ENCODE assay signal across 14 mouse cellular contexts in the genomic region with DNA sequence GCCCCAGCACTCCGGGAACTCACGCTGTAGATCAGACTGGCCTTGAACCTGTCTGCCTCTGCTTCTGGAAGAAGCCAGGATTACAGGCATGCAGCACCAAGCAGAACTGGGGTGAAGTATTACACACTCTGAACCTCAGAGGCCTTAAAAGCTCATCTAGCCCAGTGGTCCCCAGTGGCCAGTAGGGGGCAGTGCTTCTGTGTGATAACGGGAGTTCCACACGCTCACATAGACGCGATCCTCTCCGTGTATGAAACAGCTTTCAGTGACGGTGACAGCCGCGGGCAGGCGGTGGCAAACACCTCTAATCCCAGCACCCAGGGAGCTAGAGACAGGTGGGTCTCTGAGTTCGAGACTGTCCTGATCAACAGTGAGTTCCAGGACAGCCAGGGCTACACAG. TPM values are rescaled to one million over a fixed set of nuclear protein-coding genes. Genes with fewer than 3 reads are reported as not detected.
A peak's percentile ranks its signal among the peaks of the same experiment; 100 is the strongest.
DNase-seq lines count a peak whose midpoint lies in the region; ATAC-seq and TF ChIP-seq lines count a peak whose summit lies in the region.
"Had no signal": no experiment of that assay in that cellular context is flagged by ENCODE, and none has a peak within 500 bp of the region (broad histone marks: within the 10 kb centered on the region; RNA-seq: fewer than 3 reads in every experiment).

No protein-coding gene starts in this region.

- H3K4me2 ChIP-seq in intestine, postnatal 0 days (replicated peaks; ENCODE audit: low read depth), result no peak overlapping the region
- no peak overlapping the region for H3K4me2 ChIP-seq in intestine, embryonic 16.5 days (ENCODE audit: low read depth, low read length)
- no peak overlapping the region for H3K4me2 ChIP-seq in midbrain, postnatal 0 days (ENCODE audit: low read depth, low read length, poor library complexity, severe bottlenecking)
- H3K4me2 ChIP-seq in midbrain, embryonic 15.5 days, result no peak overlapping the region
- no peak overlapping the region for H3K4me2 ChIP-seq in stomach, postnatal 0 days (replicated peaks; ENCODE audit: low read depth)

- ATAC-seq in intestine, postnatal 0 days, result no peak
- no peak for ATAC-seq in intestine, embryonic 16.5 days
- no peak for ATAC-seq in midbrain, postnatal 0 days (ENCODE audit: low FRiP score)
- ATAC-seq in midbrain, embryonic 15.5 days (replicated peaks), result no peak
- no peak for ATAC-seq in stomach, postnatal 0 days (ENCODE audit: low FRiP score, low TSS enrichment)
- ATAC-seq in inflammation-experienced regulatory T-cells, adult 6 months, result no peak

- H3K9me3 ChIP-seq in intestine, postnatal 0 days (ENCODE audit: control insufficient read depth), result 0 out of 2 replicates have a peak, but pooled peaks cover 3% of the 10 kb centered on the region
- no peaks in the 10 kb centered on the region for H3K9me3 ChIP-seq in intestine, embryonic 16.5 days (ENCODE audit: control insufficient read depth, low read length)
- 0 out of 2 replicates have a peak, but pooled peaks cover 4% of the 10 kb centered on the region for H3K9me3 ChIP-seq in midbrain, postnatal 0 days (ENCODE audit: low read length)
- H3K9me3 ChIP-seq in midbrain, embryonic 15.5 days, result no peaks in the 10 kb centered on the region
- peaks cover 4% of the 10 kb centered on the region; the same call in 1 of the 2 replicates for H3K9me3 ChIP-seq in stomach, postnatal 0 days (ENCODE audit: control insufficient read depth, low read length)

- TF ChIP-seq EP300 in stomach, postnatal 0 days (optimal IDR thresholded peaks at IDR 0.05), result no peak

- H3K27me3 ChIP-seq in intestine, postnatal 0 days (replicated peaks; ENCODE audit: control insufficient read depth, insufficient read depth, low read length), result no peaks in the 10 kb centered on the region
- H3K27me3 ChIP-seq in intestine, embryonic 16.5 days (replicated peaks; ENCODE audit: control insufficient read depth, insufficient read depth, low read length), result no peaks in the 10 kb centered on the region
- no peaks in the 10 kb centered on the region for H3K27me3 ChIP-seq in midbrain, postnatal 0 days (ENCODE audit: insufficient read depth, low read length)
- H3K27me3 ChIP-seq in midbrain, embryonic 15.5 days (replicated peaks), result no peaks in the 10 kb centered on the region
- H3K27me3 ChIP-seq in stomach, postnatal 0 days (ENCODE audit: control insufficient read depth, insufficient read depth, low read length), result no peaks in the 10 kb centered on the region

- peaks cover 6% of the 10 kb centered on the region for H3K4me1 ChIP-seq in intestine, postnatal 0 days (replicated peaks; ENCODE audit: control insufficient read depth, insufficient read depth, low read length)
- 0 out of 2 replicates have a peak, but pooled peaks cover under 1% of the 10 kb centered on the region for H3K4me1 ChIP-seq in intestine, embryonic 16.5 days (ENCODE audit: control insufficient read depth, insufficient read depth, low read length)
- H3K4me1 ChIP-seq in midbrain, postnatal 0 days (ENCODE audit: insufficient read depth, low read length), result peaks cover 3% of the 10 kb centered on the region
- peaks cover 9% of the 10 kb centered on the region for H3K4me1 ChIP-seq in midbrain, embryonic 15.5 days
- H3K4me1 ChIP-seq in stomach, postnatal 0 days (replicated peaks; ENCODE audit: control insufficient read depth, insufficient read depth), result no peaks in the 10 kb centered on the region

- no peak for DNase-seq in midbrain, postnatal 0 days (ENCODE audit: low spot score)
- DNase-seq in ES-CJ7 (ENCODE audit: low read depth, low spot score), result peak; percentile 62
- DNase-seq in stomach, postnatal 0 days (ENCODE audit: low spot score), result no peak
- DNase-seq: cerebellum, postnatal 10 days; heart, postnatal 14 days had no signal

- no peak overlapping the region for H3K27ac ChIP-seq in intestine, postnatal 0 days (ENCODE audit: low read depth, low read length)
- no peak overlapping the region for H3K27ac ChIP-seq in intestine, embryonic 16.5 days (ENCODE audit: low read length)
- H3K27ac ChIP-seq in midbrain, postnatal 0 days (ENCODE audit: low read depth, low read length), result no peak overlapping the region
- no peak overlapping the region for H3K27ac ChIP-seq in midbrain, embryonic 15.5 days
- H3K27ac ChIP-seq in stomach, postnatal 0 days (replicated peaks), result no peak overlapping the region
- H3K27ac ChIP-seq: embryonic facial prominence, embryonic 10.5 days had no signal

- no peak overlapping the region for H3K4me3 ChIP-seq in intestine, postnatal 0 days (ENCODE audit: low read depth, low read length)
- no peak overlapping the region for H3K4me3 ChIP-seq in intestine, embryonic 16.5 days (ENCODE audit: low read length)
- no peak overlapping the region for H3K4me3 ChIP-seq in midbrain, postnatal 0 days (ENCODE audit: low read depth, low read length)
- no peak overlapping the region for H3K4me3 ChIP-seq in midbrain, embryonic 15.5 days
- no peak overlapping the region for H3K4me3 ChIP-seq in stomach, postnatal 0 days (ENCODE audit: low read depth, low read length)
- H3K4me3 ChIP-seq: embryonic facial prominence, embryonic 10.5 days had no signal

- TF ChIP-seq CTCF in intestine, postnatal 0 days (IDR thresholded peaks at IDR 0.05; ENCODE audit: low read depth), result peak; percentile 37
- TF ChIP-seq CTCF in midbrain, postnatal 0 days (IDR thresholded peaks at IDR 0.05), result peak; percentile 18; the same call in 1 of the 2 replicates
- peak; percentile 31; the same call in 1 of the 2 replicates for TF ChIP-seq CTCF in stomach, postnatal 0 days (IDR thresholded peaks at IDR 0.05; ENCODE audit: low read depth)

- 97% methylated on average over 12 of the region's 12 CpGs for WGBS in intestine, postnatal 0 days
- 95% methylated on average over 12 of the region's 12 CpGs for WGBS in intestine, embryonic 16.5 days
- 93% methylated on average over 12 of the region's 12 CpGs for WGBS in midbrain, postnatal 0 days
- WGBS in midbrain, embryonic 15.5 days, result 95% methylated on average over 12 of the region's 12 CpGs
- WGBS in stomach, postnatal 0 days, result 94% methylated on average over 12 of the region's 12 CpGs

- no peak overlapping the region for H3K9ac ChIP-seq in intestine, postnatal 0 days (ENCODE audit: low read depth, low read length)
- H3K9ac ChIP-seq in intestine, embryonic 16.5 days (ENCODE audit: low read depth, low read length), result no peak overlapping the region
- H3K9ac ChIP-seq in midbrain, postnatal 0 days (replicated peaks; ENCODE audit: low read length, poor library complexity, severe bottlenecking), result no peak overlapping the region
- no peak overlapping the region for H3K9ac ChIP-seq in midbrain, embryonic 15.5 days
- H3K9ac ChIP-seq in stomach, postnatal 0 days (ENCODE audit: low read length), result no peak overlapping the region

- no peaks in the 10 kb centered on the region for H3K36me3 ChIP-seq in intestine, postnatal 0 days (ENCODE audit: control insufficient read depth, insufficient read depth)
- no peaks in the 10 kb centered on the region for H3K36me3 ChIP-seq in intestine, embryonic 16.5 days (ENCODE audit: control insufficient read depth, insufficient read depth, low read length)
- H3K36me3 ChIP-seq in midbrain, postnatal 0 days (ENCODE audit: insufficient read depth, low read length), result no peaks in the 10 kb centered on the region; the same call in 1 of the 2 replicates
- H3K36me3 ChIP-seq in midbrain, embryonic 15.5 days (replicated peaks), result no peaks in the 10 kb centered on the region
- H3K36me3 ChIP-seq in stomach, postnatal 0 days (ENCODE audit: control insufficient read depth, insufficient read depth, low read length), result no peaks in the 10 kb centered on the region

RNA-seq across cellular contexts. Expression of gene 1700029J07Rik, which starts 4.2 kb away (rescaled TPM):
- 0.31 and 0.70 TPM in 2 replicates for polyA plus RNA-seq in intestine, postnatal 0 days (2015; fragmentation: Nextera tagmentation; extraction: Ambion mirVana)
- 2.2 and 2.4 TPM in 2 replicates for polyA plus RNA-seq in intestine, embryonic 16.5 days (2015; fragmentation: Nextera tagmentation; extraction: Ambion mirVana)
- 1.9 and 3.4 TPM in 2 replicates for total RNA-seq in midbrain, postnatal 0 days (2014; rRNA removed)
- polyA plus RNA-seq in midbrain, postnatal 0 days (2015; fragmentation: Nextera tagmentation; extraction: Ambion mirVana), result 3.9 and 5.1 TPM in 2 replicates
- polyA plus RNA-seq in midbrain, embryonic 15.5 days (2015; fragmentation: Nextera tagmentation; extraction: Ambion mirVana), result 5.5 and 6.5 TPM in 2 replicates
- polyA plus RNA-seq in stomach, postnatal 0 days (2015; fragmentation: Nextera tagmentation; extraction: Ambion mirVana), result 1.2 and 1.7 TPM in 2 replicates
- 1 to 10 TPM in 2 of 3 experiments, under 1 TPM in 1; 0.55 to 2.9 (median 2.4) TPM for polyA plus RNA-seq in inflammation-experienced regulatory T-cells, adult 6 months (2017; shearing (Covaris generic))

RNA-seq across cellular contexts. Expression of gene Ufsp2, which starts 4.4 kb away (rescaled TPM):
- 94.2 and 97.2 TPM in 2 replicates for polyA plus RNA-seq in intestine, postnatal 0 days (2015; fragmentation: Nextera tagmentation; extraction: Ambion mirVana)
- polyA plus RNA-seq in intestine, embryonic 16.5 days (2015; fragmentation: Nextera tagmentation; extraction: Ambion mirVana), result 78.0 and 83.1 TPM in 2 replicates
- total RNA-seq in midbrain, postnatal 0 days (2014; rRNA removed), result 26.9 and 44.6 TPM in 2 replicates
- 51.9 and 56.9 TPM in 2 replicates for polyA plus RNA-seq in midbrain, postnatal 0 days (2015; fragmentation: Nextera tagmentation; extraction: Ambion mirVana)
- 56.0 and 64.0 TPM in 2 replicates for polyA plus RNA-seq in midbrain, embryonic 15.5 days (2015; fragmentation: Nextera tagmentation; extraction: Ambion mirVana)
- polyA plus RNA-seq in stomach, postnatal 0 days (2015; fragmentation: Nextera tagmentation; extraction: Ambion mirVana), result 68.8 and 73.8 TPM in 2 replicates
- 10 to 100 TPM; 64.0 to 81.0 (median 77.7) TPM for polyA plus RNA-seq in inflammation-experienced regulatory T-cells, adult 6 months (2017; shearing (Covaris generic))

RNA-seq across cellular contexts. Expression of gene Lrp2bp, which starts 28.2 kb away (rescaled TPM):
- 0.44 and 0.54 TPM in 2 replicates for polyA plus RNA-seq in intestine, postnatal 0 days (2015; fragmentation: Nextera tagmentation; extraction: Ambion mirVana)
- polyA plus RNA-seq in intestine, embryonic 16.5 days (2015; fragmentation: Nextera tagmentation; extraction: Ambion mirVana), result 0.38 and 1.0 TPM in 2 replicates
- 0.27 and 1.0 TPM in 2 replicates for total RNA-seq in midbrain, postnatal 0 days (2014; rRNA removed)
- polyA plus RNA-seq in midbrain, postnatal 0 days (2015; fragmentation: Nextera tagmentation; extraction: Ambion mirVana), result 0.17 and 0.35 TPM in 2 replicates
- 0.52 and 0.66 TPM in 2 replicates for polyA plus RNA-seq in midbrain, embryonic 15.5 days (2015; fragmentation: Nextera tagmentation; extraction: Ambion mirVana)
- 0.15 and 0.24 TPM in 2 replicates for polyA plus RNA-seq in stomach, postnatal 0 days (2015; fragmentation: Nextera tagmentation; extraction: Ambion mirVana)
- polyA plus RNA-seq in inflammation-experienced regulatory T-cells, adult 6 months (2017; shearing (Covaris generic)), result 1 to 10 TPM in 1 of 3 experiments, under 1 TPM in 2; 0.47 to 1.1 (median 0.97) TPM
- polyA plus RNA-seq: liver, embryonic 16.5 days had no signal

RNA-seq across cellular contexts. Expression of gene Ankrd37, which starts 34.6 kb away (rescaled TPM):
- polyA plus RNA-seq in intestine, postnatal 0 days (2015; fragmentation: Nextera tagmentation; extraction: Ambion mirVana), result 18.0 and 32.7 TPM in 2 replicates
- polyA plus RNA-seq in intestine, embryonic 16.5 days (2015; fragmentation: Nextera tagmentation; extraction: Ambion mirVana), result 31.7 and 43.8 TPM in 2 replicates
- total RNA-seq in midbrain, postnatal 0 days (2014; rRNA removed), result 4.3 and 13.8 TPM in 2 replicates
- 13.4 and 15.4 TPM in 2 replicates for polyA plus RNA-seq in midbrain, postnatal 0 days (2015; fragmentation: Nextera tagmentation; extraction: Ambion mirVana)
- polyA plus RNA-seq in midbrain, embryonic 15.5 days (2015; fragmentation: Nextera tagmentation; extraction: Ambion mirVana), result 39.7 and 45.3 TPM in 2 replicates
- 16.0 and 17.7 TPM in 2 replicates for polyA plus RNA-seq in stomach, postnatal 0 days (2015; fragmentation: Nextera tagmentation; extraction: Ambion mirVana)
- polyA plus RNA-seq in inflammation-experienced regulatory T-cells, adult 6 months (2017; shearing (Covaris generic)), result 10 to 100 TPM; 12.3 to 17.9 (median 17.4) TPM

RNA-seq across cellular contexts. Expression of gene Ccdc110, which starts 36.5 kb away (rescaled TPM):
- polyA plus RNA-seq in intestine, postnatal 0 days (2015; fragmentation: Nextera tagmentation; extraction: Ambion mirVana), result not detected in 2 replicates
- not detected in 2 replicates for polyA plus RNA-seq in intestine, embryonic 16.5 days (2015; fragmentation: Nextera tagmentation; extraction: Ambion mirVana)
- 0.16 TPM in 1 of 2 replicates, not detected in the other for total RNA-seq in midbrain, postnatal 0 days (2014; rRNA removed)
- polyA plus RNA-seq in midbrain, postnatal 0 days (2015; fragmentation: Nextera tagmentation; extraction: Ambion mirVana), result 0.07 and 0.10 TPM in 2 replicates
- 0.12 and 0.29 TPM in 2 replicates for polyA plus RNA-seq in midbrain, embryonic 15.5 days (2015; fragmentation: Nextera tagmentation; extraction: Ambion mirVana)
- polyA plus RNA-seq in stomach, postnatal 0 days (2015; fragmentation: Nextera tagmentation; extraction: Ambion mirVana), result 0.11 TPM in 1 of 2 replicates, not detected in the other
- polyA plus RNA-seq in inflammation-experienced regulatory T-cells, adult 6 months (2017; shearing (Covaris generic)), result not detected
- total RNA-seq: ES-E14; heart, adult 8-10 months; heart, postnatal 14 days had no signal
- polyA plus RNA-seq: embryonic facial prominence, embryonic 10.5 days; intestine, embryonic 14.5 days; liver, embryonic 16.5 days had no signal
